Comparison of ENCODE assay signal across 8 mouse cellular contexts in genomic region chr15:81961078-81961451, GRCm38 (mm10). TPM values are rescaled to one million over a fixed set of nuclear protein-coding genes. Genes with fewer than 3 reads are reported as not detected.
DNase-seq lines count a peak whose midpoint lies in the region; ATAC-seq and TF ChIP-seq lines count a peak whose summit lies in the region.

No protein-coding gene starts in this region.

- no peak overlapping the region for H3K9ac ChIP-seq in limb, embryonic 13.5 days
- H3K9ac ChIP-seq in stomach, embryonic 15.5 days: no peak overlapping the region

- H3K36me3 ChIP-seq in spleen, adult 2 months (ENCODE audit: control insufficient read depth, insufficient read depth, low read length): no peaks in the 10 kb centered on the region
- H3K36me3 ChIP-seq in limb, embryonic 13.5 days: no peaks in the 10 kb centered on the region
- no peaks in the 10 kb centered on the region for H3K36me3 ChIP-seq in stomach, embryonic 15.5 days

- H3K27ac ChIP-seq in spleen, adult 2 months (ENCODE audit: insufficient read depth, low read length): no peak overlapping the region
- no peak overlapping the region for H3K27ac ChIP-seq in limb, embryonic 13.5 days
- H3K27ac ChIP-seq in stomach, embryonic 15.5 days: no peak overlapping the region

- H3K4me3 ChIP-seq in spleen, adult 2 months (ENCODE audit: extremely low read depth, insufficient read depth, insufficient read length): peak overlapping the region; percentile 56
- H3K4me3 ChIP-seq in limb, embryonic 13.5 days: peak overlapping the region; percentile 71
- H3K4me3 ChIP-seq in stomach, embryonic 15.5 days (replicated peaks): peak overlapping the region; percentile 79

- peak; percentile 61; the same call in 1 of the 2 replicates for ATAC-seq in limb, embryonic 13.5 days (ENCODE audit: low FRiP score, low read depth)
- peak; percentile 54 for ATAC-seq in stomach, embryonic 15.5 days (ENCODE audit: insufficient read depth, low FRiP score, low read depth)

- no peak for TF ChIP-seq POLR2A in spleen, adult 2 months (IDR thresholded peaks at IDR 0.05; ENCODE audit: low read depth, low read length)

- no peak for TF ChIP-seq CTCF in spleen, adult 2 months (IDR thresholded peaks at IDR 0.05; ENCODE audit: extremely low read depth, insufficient read depth, insufficient read length, insufficient replicate concordance)

- no peaks in the 10 kb centered on the region for H3K4me1 ChIP-seq in spleen, adult 2 months (ENCODE audit: control insufficient read depth, insufficient read depth, insufficient read length)
- 0 out of 2 replicates have a peak, but pooled peaks cover 5% of the 10 kb centered on the region for H3K4me1 ChIP-seq in limb, embryonic 13.5 days
- H3K4me1 ChIP-seq in stomach, embryonic 15.5 days: peaks cover 5% of the 10 kb centered on the region

- peak overlapping the region; percentile 100 for H3K4me2 ChIP-seq in limb, embryonic 13.5 days (replicated peaks)
- H3K4me2 ChIP-seq in stomach, embryonic 15.5 days: peak overlapping the region; percentile 100

- no peaks in the 10 kb centered on the region for H3K27me3 ChIP-seq in spleen, adult 2 months (ENCODE audit: control insufficient read depth, insufficient read depth, low read length)
- H3K27me3 ChIP-seq in limb, embryonic 13.5 days: no peaks in the 10 kb centered on the region
- H3K27me3 ChIP-seq in stomach, embryonic 15.5 days (replicated peaks): no peaks in the 10 kb centered on the region

- 0% methylated on average over 6 of the region's 8 CpGs for WGBS in spleen, adult 2 months
- WGBS in limb, embryonic 13.5 days: 2% methylated on average over 8 of the region's 8 CpGs
- WGBS in stomach, embryonic 15.5 days: 2% methylated on average over 7 of the region's 8 CpGs

- peak; percentile 31 for DNase-seq in cerebellum, adult 8-10 months
- DNase-seq in cerebellum, adult 11 months: no peak
- DNase-seq in spleen, adult 2 months (ENCODE audit: low read depth in 1 of 2, low spot score in 2 of 2): no peak
- DNase-seq in spleen, postnatal 36 days (ENCODE audit: low spot score in 2 of 2): no peak
- DNase-seq in spleen, adult 12 weeks (ENCODE audit: low spot score): no peak
- no peak for DNase-seq in cerebellum, adult 9-11 months

- H3K9me3 ChIP-seq in limb, embryonic 13.5 days: no peaks in the 10 kb centered on the region
- no peaks in the 10 kb centered on the region for H3K9me3 ChIP-seq in stomach, embryonic 15.5 days

RNA-seq across cellular contexts. Expression of gene Pmm1, which starts 0.3 kb away (rescaled TPM):
- 18.2 and 28.1 TPM in 2 replicates for polyA plus RNA-seq in spleen, adult 2 months (2012; rRNA removed)
- 26.3 and 26.8 TPM in 2 replicates for polyA plus RNA-seq in limb, embryonic 13.5 days (2015; fragmentation: Nextera tagmentation; extraction: Ambion mirVana)
- polyA plus RNA-seq in stomach, embryonic 15.5 days (2015; fragmentation: Nextera tagmentation; extraction: Ambion mirVana): 27.5 and 28.9 TPM in 2 replicates

RNA-seq across cellular contexts. Expression of gene 1700029P11Rik, which starts 19.3 kb away (rescaled TPM):
- not detected in 2 replicates for polyA plus RNA-seq in spleen, adult 2 months (2012; rRNA removed)
- not detected in 2 replicates for polyA plus RNA-seq in limb, embryonic 13.5 days (2015; fragmentation: Nextera tagmentation; extraction: Ambion mirVana)
- not detected in 2 replicates for polyA plus RNA-seq in stomach, embryonic 15.5 days (2015; fragmentation: Nextera tagmentation; extraction: Ambion mirVana)

RNA-seq across cellular contexts. Expression of gene Csdc2, which starts 24.5 kb away (rescaled TPM):
- polyA plus RNA-seq in spleen, adult 2 months (2012; rRNA removed): 5.4 and 6.1 TPM in 2 replicates
- 13.4 and 15.0 TPM in 2 replicates for polyA plus RNA-seq in limb, embryonic 13.5 days (2015; fragmentation: Nextera tagmentation; extraction: Ambion mirVana)
- polyA plus RNA-seq in stomach, embryonic 15.5 days (2015; fragmentation: Nextera tagmentation; extraction: Ambion mirVana): 15.7 and 16.7 TPM in 2 replicates

RNA-seq across cellular contexts. Expression of gene Xrcc6, which starts 26.6 kb away (rescaled TPM):
- polyA plus RNA-seq in spleen, adult 2 months (2012; rRNA removed): 11.8 TPM in 2 replicates
- polyA plus RNA-seq in limb, embryonic 13.5 days (2015; fragmentation: Nextera tagmentation; extraction: Ambion mirVana): 88.5 and 92.1 TPM in 2 replicates
- 76.6 and 83.2 TPM in 2 replicates for polyA plus RNA-seq in stomach, embryonic 15.5 days (2015; fragmentation: Nextera tagmentation; extraction: Ambion mirVana)

RNA-seq across cellular contexts. Expression of gene Polr3h, which starts 35.0 kb away (rescaled TPM):
- 8.6 and 11.1 TPM in 2 replicates for polyA plus RNA-seq in spleen, adult 2 months (2012; rRNA removed)
- polyA plus RNA-seq in limb, embryonic 13.5 days (2015; fragmentation: Nextera tagmentation; extraction: Ambion mirVana): 56.9 and 57.9 TPM in 2 replicates
- 58.1 and 65.4 TPM in 2 replicates for polyA plus RNA-seq in stomach, embryonic 15.5 days (2015; fragmentation: Nextera tagmentation; extraction: Ambion mirVana)
